Mouse (Mus musculus): ENCODE data around the gene Dennd4b. TPM values are rescaled to one million over a fixed set of nuclear protein-coding genes. Genes with fewer than 3 reads are reported as not detected.

Dennd4b gene
- total and polyA plus RNA-seq, 3 experiments, result 9.8 to 45.3 (median 27.8) TPM

- dilution Hi-C loops (cut with MboI; ENCODE audit: extremely low pct_ligation_motif_present, extremely low pct_unique_long_range_greater_than_20kb, low sequenced_read_pairs), result no loop called here
- in situ Hi-C loops (cut with MboI; ENCODE audit: low pct_ligation_motif_present, low pct_unique_long_range_greater_than_20kb, low sequenced_read_pairs), result no loop called here
- H3K27ac ChIP-seq (ENCODE audit: insufficient read depth, low read depth), result no peak overlapping the region
- H3K27me3 ChIP-seq (replicated peaks), result no peaks in the 10 kb centered on the region
- no peak overlapping the region for H3K9ac ChIP-seq (ENCODE audit: insufficient read depth, low read depth)
- H3K9me3 ChIP-seq (replicated peaks; ENCODE audit: low read length), result no peaks in the 10 kb centered on the region
- H3K4me2 ChIP-seq (ENCODE audit: insufficient read depth, low read depth, poor library complexity, severe bottlenecking), result no peak overlapping the region
- TF ChIP-seq MAX (IDR thresholded peaks at IDR 0.05; ENCODE audit: low read length) (no peak), KAT2A (IDR thresholded peaks at IDR 0.05; ENCODE audit: insufficient replicate concordance, low read length) (no peak), IRF4 (IDR thresholded peaks at IDR 0.05; ENCODE audit: low read depth, low read length) (0 out of 2 replicates have a peak, but pooled peaks have one; percentile 14)
- no peaks in the 10 kb centered on the region for H3K79me2 ChIP-seq (replicated peaks; ENCODE audit: control insufficient read depth, extremely low read depth, insufficient read depth, poor library complexity, severe bottlenecking)
- no peak overlapping the region for H3K4me3 ChIP-seq (replicated peaks in 1 of 3; ENCODE audit: low read depth in 2 of 3, low read length in 2 of 3, poor library complexity in 1 of 3)
- H3K4me1 ChIP-seq (ENCODE audit: control insufficient read depth in 1 of 2, insufficient read depth in 2 of 2), result peaks cover 8 to 37% of the 10 kb centered on the region in 2 experiments; a peak in 3 of 4 replicates
- peaks cover 2 to 16% of the 10 kb centered on the region in 2 experiments for H3K36me3 ChIP-seq (replicated peaks in 1 of 2; ENCODE audit: control insufficient read depth in 1 of 2, insufficient read depth in 1 of 2, low read length in 1 of 2)
- DNase-seq (ENCODE audit: extremely low read depth), result no peak
Observed at GRCm38 (mm10) chr3:90241251-90241650, 23.7 kb upstream of the Dennd4b start.

GRCm38 (mm10) chr3:90241669-90242358 is 23.2 kb upstream of the Dennd4b start:
- TF ChIP-seq CHD1 (IDR thresholded peaks at IDR 0.05; ENCODE audit: low read depth, low read length) (no peak), POLR2A (IDR thresholded peaks at IDR 0.05; ENCODE audit: low read depth, low read length) (no peak), SMC3 (IDR thresholded peaks at IDR 0.05; ENCODE audit: low read depth, low read length) (no peak), USF2 (conservative IDR thresholded peaks at IDR 0.05; ENCODE audit: low read depth, low read length) (no peak), E2F4 (IDR thresholded peaks at IDR 0.05; ENCODE audit: insufficient replicate concordance, low read depth, low read length) (no peak), CTCF (conservative IDR thresholded peaks at IDR 0.05 in 1 of 2, IDR thresholded peaks at IDR 0.05 in 1 of 2; ENCODE audit: low read depth in 2 of 2, low read length in 2 of 2) (no peak), BHLHE40 (IDR thresholded peaks at IDR 0.05; ENCODE audit: low read depth, low read length) (no peak), JUN (IDR thresholded peaks at IDR 0.05; ENCODE audit: insufficient read depth, low read depth, low read length) (no peak), MYC (IDR thresholded peaks at IDR 0.05; ENCODE audit: low read depth, low read length) (no peak)
- peaks cover 10 to 37% of the 10 kb centered on the region in 2 experiments; a peak in 3 of 4 replicates for H3K4me1 ChIP-seq (ENCODE audit: control insufficient read depth in 1 of 2, insufficient read depth in 2 of 2)
- no peak overlapping the region for H3K9ac ChIP-seq (ENCODE audit: insufficient read depth, low read depth)
- no peak overlapping the region for H3K4me2 ChIP-seq (ENCODE audit: insufficient read depth, low read depth, poor library complexity, severe bottlenecking)
- dilution Hi-C loops (cut with MboI; ENCODE audit: extremely low pct_ligation_motif_present, extremely low pct_unique_long_range_greater_than_20kb, low sequenced_read_pairs), result no loop called here
- no peak overlapping the region for H3K27ac ChIP-seq (ENCODE audit: insufficient read depth, low read depth)
- no peaks in the 10 kb centered on the region for H3K27me3 ChIP-seq (replicated peaks)
- in situ Hi-C loops (cut with MboI; ENCODE audit: low pct_ligation_motif_present, low pct_unique_long_range_greater_than_20kb, low sequenced_read_pairs), result no loop called here
- no peak overlapping the region for H3K4me3 ChIP-seq (replicated peaks in 1 of 3; ENCODE audit: low read depth in 2 of 3, low read length in 2 of 3, poor library complexity in 1 of 3)
- peaks cover 0 to 10% of the 10 kb centered on the region in 2 experiments for H3K36me3 ChIP-seq (replicated peaks in 1 of 2; ENCODE audit: control insufficient read depth in 1 of 2, insufficient read depth in 1 of 2, low read length in 1 of 2)
- no peak for DNase-seq (ENCODE audit: extremely low read depth)
- H3K9me3 ChIP-seq (replicated peaks; ENCODE audit: low read length), result no peaks in the 10 kb centered on the region
- no peaks in the 10 kb centered on the region for H3K79me2 ChIP-seq (replicated peaks; ENCODE audit: control insufficient read depth, extremely low read depth, insufficient read depth, poor library complexity, severe bottlenecking)

Data from CH12.LX (cell line).